In genomic region chr7:25651281-25651680, GRCm38 (mm10) we compare ENCODE assay signal across 14 mouse cellular contexts. TPM values are rescaled to one million over a fixed set of nuclear protein-coding genes. Genes with fewer than 3 reads are reported as not detected.
DNase-seq lines count a peak whose midpoint lies in the region; ATAC-seq and TF ChIP-seq lines count a peak whose summit lies in the region.
"Had no signal": no experiment of that assay in that cellular context is flagged by ENCODE, and none has a peak within 500 bp of the region (broad histone marks: within the 10 kb centered on the region; RNA-seq: fewer than 3 reads in every experiment).

No protein-coding gene starts in this region.

- no peaks in the 10 kb centered on the region for H3K36me3 ChIP-seq in hindbrain, embryonic 10.5 days
- H3K36me3 ChIP-seq: neural tube, embryonic 12.5 days had no signal

- no peak overlapping the region for H3K4me3 ChIP-seq in cerebellum, adult 2 months (replicated peaks; ENCODE audit: insufficient read depth, low read depth, low read length)
- H3K4me3 ChIP-seq in cortical plate, adult 2 months (ENCODE audit: insufficient read depth, low read length), result no peak overlapping the region
- no peak overlapping the region for H3K4me3 ChIP-seq in hindbrain, embryonic 10.5 days
- H3K4me3 ChIP-seq: neural tube, embryonic 12.5 days had no signal

- no peak overlapping the region for H3K27ac ChIP-seq in cerebellum, adult 2 months (ENCODE audit: insufficient read depth, low read length)
- H3K27ac ChIP-seq in cortical plate, adult 2 months (ENCODE audit: insufficient read depth, low read length), result no peak overlapping the region
- no peak overlapping the region for H3K27ac ChIP-seq in hindbrain, embryonic 10.5 days
- H3K27ac ChIP-seq: kidney, postnatal 0 days; neural tube, embryonic 12.5 days had no signal

- H3K27me3 ChIP-seq in cerebellum, adult 2 months (ENCODE audit: control insufficient read depth, insufficient read depth, low read length), result no peaks in the 10 kb centered on the region
- no peaks in the 10 kb centered on the region for H3K27me3 ChIP-seq in hindbrain, embryonic 10.5 days (ENCODE audit: insufficient read depth, poor library complexity, severe bottlenecking)
- H3K27me3 ChIP-seq: neural tube, embryonic 12.5 days had no signal

- ATAC-seq in megakaryocyte-erythroid progenitor cell, adult 5-6 weeks (replicated peaks; ENCODE audit: low FRiP score, low TSS enrichment, poor library complexity, severe bottlenecking), result peak; percentile 48
- ATAC-seq in frontal cortex, adult (ENCODE audit: low TSS enrichment), result no peak
- ATAC-seq: activated CD4-positive, CD25-positive, alpha-beta regulatory T cell, adult 4 months had no signal

- no peak for TF ChIP-seq POLR2A in cerebellum, adult 2 months (IDR thresholded peaks at IDR 0.05; ENCODE audit: borderline replicate concordance, insufficient read depth, low read length)
- TF ChIP-seq POLR2A in cortical plate, adult 2 months (IDR thresholded peaks at IDR 0.05; ENCODE audit: extremely low read depth, insufficient read depth, low read length), result no peak

- 44% methylated on average over 8 of the region's 8 CpGs for WGBS in cerebellum, adult 2 months
- 91% methylated on average over 8 of the region's 8 CpGs for WGBS in hindbrain, embryonic 10.5 days

- TF ChIP-seq CTCF in cerebellum, adult 2 months (IDR thresholded peaks at IDR 0.05; ENCODE audit: borderline replicate concordance, insufficient read depth, low read depth, low read length), result peak; percentile 47; the same call in 1 of the 2 replicates
- TF ChIP-seq CTCF in cortical plate, adult 2 months (IDR thresholded peaks at IDR 0.05; ENCODE audit: extremely low read depth, insufficient read depth, low read length), result peak; percentile 9; the same call in 1 of the 2 replicates

- H3K4me1 ChIP-seq in cerebellum, adult 2 months (ENCODE audit: control insufficient read depth, insufficient read depth, low read length), result peaks cover 24% of the 10 kb centered on the region
- H3K4me1 ChIP-seq in cortical plate, adult 2 months (ENCODE audit: control insufficient read depth, insufficient read depth, low read length), result 0 out of 2 replicates have a peak, but pooled peaks cover 1% of the 10 kb centered on the region
- H3K4me1 ChIP-seq in hindbrain, embryonic 10.5 days (replicated peaks), result peaks cover 15% of the 10 kb centered on the region
- H3K4me1 ChIP-seq: neural tube, embryonic 12.5 days had no signal

- no peaks in the 10 kb centered on the region for H3K9me3 ChIP-seq in hindbrain, embryonic 10.5 days
- H3K9me3 ChIP-seq: neural tube, embryonic 12.5 days had no signal

- DNase-seq in cerebellum, adult 2 months, result peak in 1 of 2 experiments; percentile 38
- DNase-seq in cerebellum, adult 9-11 months, result no peak
- peak; percentile 87 for DNase-seq in A20 (ENCODE audit: low read depth, low spot score)
- no peak for DNase-seq in hindbrain, embryonic 10.5 days (ENCODE audit: low spot score)
- no peak for DNase-seq in kidney, postnatal 4 days
- DNase-seq: cerebellum, postnatal 36 days; gastrocnemius, postnatal 14 days had no signal

RNA-seq across cellular contexts. Expression of gene Bckdha, which starts 7.5 kb away (rescaled TPM):
- polyA plus RNA-seq in cerebellum, adult 2 months (2012; rRNA removed), result 87.3 and 94.0 TPM in 2 replicates
- polyA plus RNA-seq in cortical plate, adult 2 months (2012; rRNA removed), result 63.7 and 66.1 TPM in 2 replicates
- total RNA-seq in megakaryocyte-erythroid progenitor cell, adult 5-6 weeks (2014; fragmentation: Nextera tagmentation), result 20.2 and 27.4 TPM in 2 replicates
- 22.6 and 25.8 TPM in 2 replicates for total RNA-seq in megakaryocyte-erythroid progenitor cell, adult 5-6 weeks (2017)
- polyA plus RNA-seq in hindbrain, embryonic 10.5 days (2016; fragmentation: Nextera tagmentation; extraction: Ambion mirVana), result 45.3 and 49.4 TPM in 2 replicates

RNA-seq across cellular contexts. Expression of gene Exosc5, which starts 7.7 kb away (rescaled TPM):
- 42.3 and 42.8 TPM in 2 replicates for polyA plus RNA-seq in cerebellum, adult 2 months (2012; rRNA removed)
- 31.3 and 31.5 TPM in 2 replicates for polyA plus RNA-seq in cortical plate, adult 2 months (2012; rRNA removed)
- total RNA-seq in megakaryocyte-erythroid progenitor cell, adult 5-6 weeks (2014; fragmentation: Nextera tagmentation), result 69.2 and 123 TPM in 2 replicates
- total RNA-seq in megakaryocyte-erythroid progenitor cell, adult 5-6 weeks (2017), result 34.9 and 43.9 TPM in 2 replicates
- polyA plus RNA-seq in hindbrain, embryonic 10.5 days (2016; fragmentation: Nextera tagmentation; extraction: Ambion mirVana), result 75.6 and 76.4 TPM in 2 replicates

RNA-seq across cellular contexts. Expression of gene Tmem91, which starts 23.7 kb away (rescaled TPM):
- 27.2 and 27.4 TPM in 2 replicates for polyA plus RNA-seq in cerebellum, adult 2 months (2012; rRNA removed)
- polyA plus RNA-seq in cortical plate, adult 2 months (2012; rRNA removed), result 30.3 and 37.6 TPM in 2 replicates
- total RNA-seq in megakaryocyte-erythroid progenitor cell, adult 5-6 weeks (2014; fragmentation: Nextera tagmentation), result 2.2 TPM in 1 of 2 replicates, not detected in the other
- not detected in 2 replicates for total RNA-seq in megakaryocyte-erythroid progenitor cell, adult 5-6 weeks (2017)
- 3.1 and 3.2 TPM in 2 replicates for polyA plus RNA-seq in hindbrain, embryonic 10.5 days (2016; fragmentation: Nextera tagmentation; extraction: Ambion mirVana)
- total RNA-seq: heart, postnatal 25 days had no signal

RNA-seq across cellular contexts. Expression of gene B3gnt8, which starts 24.8 kb away (rescaled TPM):
- 0.52 and 1.0 TPM in 2 replicates for polyA plus RNA-seq in cerebellum, adult 2 months (2012; rRNA removed)
- polyA plus RNA-seq in cortical plate, adult 2 months (2012; rRNA removed), result 0.42 and 0.73 TPM in 2 replicates
- total RNA-seq in megakaryocyte-erythroid progenitor cell, adult 5-6 weeks (2014; fragmentation: Nextera tagmentation), result 8.2 TPM in 1 of 2 replicates, not detected in the other
- 0.19 and 0.46 TPM in 2 replicates for total RNA-seq in megakaryocyte-erythroid progenitor cell, adult 5-6 weeks (2017)
- polyA plus RNA-seq in hindbrain, embryonic 10.5 days (2016; fragmentation: Nextera tagmentation; extraction: Ambion mirVana), result 0.87 and 1.8 TPM in 2 replicates

RNA-seq across cellular contexts. Expression of gene B9d2, which starts 29.3 kb away (rescaled TPM):
- 36.9 and 37.3 TPM in 2 replicates for polyA plus RNA-seq in cerebellum, adult 2 months (2012; rRNA removed)
- 38.8 and 42.4 TPM in 2 replicates for polyA plus RNA-seq in cortical plate, adult 2 months (2012; rRNA removed)
- total RNA-seq in megakaryocyte-erythroid progenitor cell, adult 5-6 weeks (2014; fragmentation: Nextera tagmentation), result 34.6 and 35.2 TPM in 2 replicates
- total RNA-seq in megakaryocyte-erythroid progenitor cell, adult 5-6 weeks (2017), result 42.8 and 45.5 TPM in 2 replicates
- polyA plus RNA-seq in hindbrain, embryonic 10.5 days (2016; fragmentation: Nextera tagmentation; extraction: Ambion mirVana), result 38.3 and 44.6 TPM in 2 replicates
